Mouse (Mus musculus) adrenal gland, adult 2 months (tissue): ENCODE measurements around the gene Tff3. TPM values are rescaled to one million over a fixed set of nuclear protein-coding genes. Genes with fewer than 3 reads are reported as not detected.

Experiments used
- polyA plus RNA-seq: library from polyadenylated mRNA; depleted of rRNA; stranded (reverse); fragments of >200 nt; gene quantifications from 2 replicates; pipeline ENCODE4 v1.2.3, GENCODE M21; 2012; rRNA removed
- total RNA-seq, 2 experiments: library from RNA; stranded (reverse); gene quantifications; 2 replicates each; pipeline ENCODE4 v1.2.3; 2021

Tff3 gene
- total and polyA plus RNA-seq, 3 experiments, result 0.44 TPM; not detected in 2

Other genes starting within 250 kb of the Tff3 start
- gene Glp1r, start 227.8 kb downstream of the Tff3 start, total RNA-seq, result under 1 TPM; 0.06 to 0.07 TPM
- gene Glp1r, start 227.8 kb downstream of the Tff3 start, polyA plus RNA-seq, result 0.03 TPM in 1 of 2 replicates, not detected in the other
- 1 to 10 TPM in 1 of 2 experiments, not detected in 1; 2.7 TPM for gene Umodl1, start 175.0 kb downstream of the Tff3 start, total RNA-seq
- gene Umodl1, start 175.0 kb downstream of the Tff3 start, polyA plus RNA-seq, result 0.07 and 0.37 TPM in 2 replicates
- 10 to 100 TPM in 1 of 2 experiments, 1 to 10 TPM in 1; 5.2 to 18.6 TPM for gene Abcg1, start 72.0 kb downstream of the Tff3 start, total RNA-seq
- gene Abcg1, start 72.0 kb downstream of the Tff3 start, polyA plus RNA-seq, result 7.9 and 8.2 TPM in 2 replicates
- not detected for gene Tff2, start 14.6 kb upstream of the Tff3 start, total RNA-seq
- 1.1 TPM in 1 of 2 replicates, not detected in the other for gene Tff2, start 14.6 kb upstream of the Tff3 start, polyA plus RNA-seq
- not detected for gene Tff1, start 35.6 kb upstream of the Tff3 start, total RNA-seq
- 0.16 and 6.8 TPM in 2 replicates for gene Tff1, start 35.6 kb upstream of the Tff3 start, polyA plus RNA-seq
- not detected for gene Tmprss3, start 69.3 kb upstream of the Tff3 start, total RNA-seq
- not detected in 2 replicates for gene Tmprss3, start 69.3 kb upstream of the Tff3 start, polyA plus RNA-seq
- gene Ubash3a, start 78.2 kb upstream of the Tff3 start, total RNA-seq, result under 1 TPM in 1 of 2 experiments, not detected in 1; 0.24 TPM
- 0.16 and 0.18 TPM in 2 replicates for gene Ubash3a, start 78.2 kb upstream of the Tff3 start, polyA plus RNA-seq
- 1 to 10 TPM; 4.5 to 8.0 TPM for gene Rsph1, start 147.7 kb upstream of the Tff3 start, total RNA-seq
- gene Rsph1, start 147.7 kb upstream of the Tff3 start, polyA plus RNA-seq, result 0.21 and 0.22 TPM in 2 replicates
- gene Slc37a1, start 157.1 kb upstream of the Tff3 start, total RNA-seq, result 10 to 100 TPM in 1 of 2 experiments, 1 to 10 TPM in 1; 5.7 to 13.4 TPM
- 13.1 and 15.1 TPM in 2 replicates for gene Slc37a1, start 157.1 kb upstream of the Tff3 start, polyA plus RNA-seq